Mouse (Mus musculus): ENCODE results near the gene Anln. TPM values are rescaled to one million over a fixed set of nuclear protein-coding genes. Genes with fewer than 3 reads are reported as not detected.

Anln gene
- polyA plus RNA-seq, 1 experiment from 2014 or later, result 40.9 TPM

GRCm38 (mm10) chr9:22424196-22424595 lies 35.2 kb upstream of the Anln start:
- no peak overlapping the region for H3K27ac ChIP-seq (ENCODE audit: low read depth, low read length)
- no peaks in the 10 kb centered on the region for H3K27me3 ChIP-seq (ENCODE audit: control insufficient read depth, insufficient read depth, low read length)
- no peak overlapping the region for H3K4me3 ChIP-seq (ENCODE audit: low read depth, low read length)
- H3K4me2 ChIP-seq, result no peak overlapping the region
- no peaks in the 10 kb centered on the region for H3K36me3 ChIP-seq (ENCODE audit: control insufficient read depth, insufficient read depth, low read length)
- 80% methylated on average over 10 of the region's 10 CpGs for WGBS
- ATAC-seq (ENCODE audit: low FRiP score), result no peak
- H3K4me1 ChIP-seq (ENCODE audit: control insufficient read depth, insufficient read depth, low read length), result peaks cover 3% of the 10 kb centered on the region; the same call in 1 of the 2 replicates
- no peak for DNase-seq (ENCODE audit: low spot score, missing footprints)
- H3K9ac ChIP-seq (ENCODE audit: low read length), result no peak overlapping the region
- H3K9me3 ChIP-seq (ENCODE audit: control insufficient read depth, low read length), result no peaks in the 10 kb centered on the region

GRCm38 (mm10) chr9:22423507-22423906 lies 34.5 kb upstream of the Anln start:
- no peak overlapping the region for H3K4me3 ChIP-seq (ENCODE audit: low read depth, low read length)
- ATAC-seq (ENCODE audit: low FRiP score) (no peak), DNase-seq (ENCODE audit: low spot score, missing footprints) (no peak)
- H3K27me3 ChIP-seq (ENCODE audit: control insufficient read depth, insufficient read depth, low read length), result no peaks in the 10 kb centered on the region
- H3K36me3 ChIP-seq (ENCODE audit: control insufficient read depth, insufficient read depth, low read length), result no peaks in the 10 kb centered on the region
- WGBS, result 78% methylated on average over 1 of the region's 1 CpGs
- H3K4me1 ChIP-seq (ENCODE audit: control insufficient read depth, insufficient read depth, low read length), result peaks cover 3% of the 10 kb centered on the region; the same call in 1 of the 2 replicates
- H3K9me3 ChIP-seq (ENCODE audit: control insufficient read depth, low read length), result no peaks in the 10 kb centered on the region
- no peak overlapping the region for H3K4me2 ChIP-seq
- H3K9ac ChIP-seq (ENCODE audit: low read length), result no peak overlapping the region
- H3K27ac ChIP-seq (ENCODE audit: low read depth, low read length), result no peak overlapping the region

- no peak for ATAC-seq (ENCODE audit: low FRiP score)
- H3K27ac ChIP-seq (ENCODE audit: low read depth, low read length), result no peak overlapping the region
- 82% methylated on average over 1 of the region's 1 CpGs for WGBS
- no peak overlapping the region for H3K4me2 ChIP-seq
- no peaks in the 10 kb centered on the region; the same call in 1 of the 2 replicates for H3K4me1 ChIP-seq (ENCODE audit: control insufficient read depth, insufficient read depth, low read length)
- H3K36me3 ChIP-seq (ENCODE audit: control insufficient read depth, insufficient read depth, low read length), result no peaks in the 10 kb centered on the region
- no peak overlapping the region for H3K9ac ChIP-seq (ENCODE audit: low read length)
- no peak for DNase-seq (ENCODE audit: low spot score, missing footprints)
- no peak overlapping the region for H3K4me3 ChIP-seq (ENCODE audit: low read depth, low read length)
- no peaks in the 10 kb centered on the region for H3K27me3 ChIP-seq (ENCODE audit: control insufficient read depth, insufficient read depth, low read length)
- H3K9me3 ChIP-seq (ENCODE audit: control insufficient read depth, low read length), result no peaks in the 10 kb centered on the region
These were observed 33.6 kb upstream of the Anln start for GRCm38 (mm10) chr9:22422559-22422958.

- no peak overlapping the region for H3K27ac ChIP-seq (ENCODE audit: low read depth, low read length)
- no peak overlapping the region for H3K4me3 ChIP-seq (ENCODE audit: low read depth, low read length)
- no peak overlapping the region for H3K9ac ChIP-seq (ENCODE audit: low read length)
- DNase-seq (ENCODE audit: low spot score, missing footprints), result no peak
- no peak for ATAC-seq (ENCODE audit: low FRiP score)
- no peaks in the 10 kb centered on the region for H3K36me3 ChIP-seq (ENCODE audit: control insufficient read depth, insufficient read depth, low read length)
- no peak overlapping the region for H3K4me2 ChIP-seq
- no peaks in the 10 kb centered on the region; the same call in 1 of the 2 replicates for H3K4me1 ChIP-seq (ENCODE audit: control insufficient read depth, insufficient read depth, low read length)
- 33% methylated on average over 7 of the region's 7 CpGs for WGBS
- no peaks in the 10 kb centered on the region for H3K27me3 ChIP-seq (ENCODE audit: control insufficient read depth, insufficient read depth, low read length)
- H3K9me3 ChIP-seq (ENCODE audit: control insufficient read depth, low read length), result no peaks in the 10 kb centered on the region
These were observed 31.5 kb upstream of the Anln start for GRCm38 (mm10) chr9:22420491-22420890.

- Histone ChIP-seq H3K36me3 (ENCODE audit: control insufficient read depth, insufficient read depth, low read length) (no peaks in the 10 kb centered on the region), H3K4me2 (no peak overlapping the region), H3K9me3 (ENCODE audit: control insufficient read depth, low read length) (no peaks in the 10 kb centered on the region), H3K4me3 (ENCODE audit: low read depth, low read length) (no peak overlapping the region), H3K27ac (ENCODE audit: low read depth, low read length) (no peak overlapping the region), H3K27me3 (ENCODE audit: control insufficient read depth, insufficient read depth, low read length) (no peaks in the 10 kb centered on the region), H3K9ac (ENCODE audit: low read length) (no peak overlapping the region), H3K4me1 (ENCODE audit: control insufficient read depth, insufficient read depth, low read length) (no peaks in the 10 kb centered on the region; the same call in 1 of the 2 replicates)
- ATAC-seq (ENCODE audit: low FRiP score) (no peak), DNase-seq (ENCODE audit: low spot score, missing footprints) (no peak)
- WGBS, result 82% methylated on average over 3 of the region's 3 CpGs
These were observed 30.9 kb upstream of the Anln start for GRCm38 (mm10) chr9:22419877-22420276.

- H3K27ac ChIP-seq (ENCODE audit: low read depth, low read length), result no peak overlapping the region
- WGBS, result 67% methylated on average over 6 of the region's 6 CpGs
- H3K27me3 ChIP-seq (ENCODE audit: control insufficient read depth, insufficient read depth, low read length), result no peaks in the 10 kb centered on the region
These were observed 28.6 kb upstream of the Anln start for GRCm38 (mm10) chr9:22417547-22417946.

GRCm38 (mm10) chr9:22416187-22416586 lies 27.2 kb upstream of the Anln start:
- WGBS, result 82% methylated on average over 3 of the region's 3 CpGs
- no peaks in the 10 kb centered on the region; the same call in 1 of the 2 replicates for H3K4me1 ChIP-seq (ENCODE audit: control insufficient read depth, insufficient read depth, low read length)
- no peaks in the 10 kb centered on the region for H3K36me3 ChIP-seq (ENCODE audit: control insufficient read depth, insufficient read depth, low read length)
- DNase-seq (ENCODE audit: low spot score, missing footprints) (no peak), ATAC-seq (ENCODE audit: low FRiP score) (no peak)
- H3K4me2 ChIP-seq, result no peak overlapping the region
- H3K4me3 ChIP-seq (ENCODE audit: low read depth, low read length), result no peak overlapping the region
- no peaks in the 10 kb centered on the region for H3K9me3 ChIP-seq (ENCODE audit: control insufficient read depth, low read length)
- H3K27me3 ChIP-seq (ENCODE audit: control insufficient read depth, insufficient read depth, low read length), result no peaks in the 10 kb centered on the region
- no peak overlapping the region for H3K9ac ChIP-seq (ENCODE audit: low read length)
- no peak overlapping the region for H3K27ac ChIP-seq (ENCODE audit: low read depth, low read length)

More at GRCm38 (mm10) chr9:22417547-22417946, 28.6 kb upstream of the Anln start:
- Histone ChIP-seq H3K36me3 (ENCODE audit: control insufficient read depth, insufficient read depth, low read length) (no peaks in the 10 kb centered on the region), H3K9me3 (ENCODE audit: control insufficient read depth, low read length) (no peaks in the 10 kb centered on the region), H3K4me3 (ENCODE audit: low read depth, low read length) (no peak overlapping the region), H3K4me2 (no peak overlapping the region), H3K4me1 (ENCODE audit: control insufficient read depth, insufficient read depth, low read length) (no peaks in the 10 kb centered on the region; the same call in 1 of the 2 replicates), H3K9ac (ENCODE audit: low read length) (no peak overlapping the region)
- DNase-seq (ENCODE audit: low spot score, missing footprints), result no peak
- no peak for ATAC-seq (ENCODE audit: low FRiP score)

- Histone ChIP-seq H3K4me3 (ENCODE audit: low read depth, low read length) (peak within 1 kb of the TSS; percentile 41), H3K36me3 (ENCODE audit: control insufficient read depth, insufficient read depth, low read length) (no peaks in the 10 kb centered on the region), H3K9me3 (ENCODE audit: control insufficient read depth, low read length) (no peaks in the 10 kb centered on the region), H3K4me2 (peak within 1 kb of the TSS; percentile 50), H3K4me1 (ENCODE audit: control insufficient read depth, insufficient read depth, low read length) (no peaks in the 10 kb centered on the region), H3K27ac (ENCODE audit: low read depth, low read length) (no peak within 1 kb of the TSS), H3K9ac (ENCODE audit: low read length) (peak within 1 kb of the TSS; percentile 58), H3K27me3 (ENCODE audit: control insufficient read depth, insufficient read depth, low read length) (no peaks in the 10 kb centered on the region)
- ATAC-seq (ENCODE audit: low FRiP score) (peak; percentile 99), DNase-seq (ENCODE audit: low spot score, missing footprints) (peak; percentile 99)
- WGBS, result under 1% methylated on average over 43 of the region's 43 CpGs
These were observed 22.2 kb upstream of the Anln start, which contains the start of gene 9530077C05Rik for GRCm38 (mm10) chr9:22411002-22411857. Gene 9530077C05Rik, plus strand, starts transcription at chr9:22411513.

- Histone ChIP-seq H3K27ac (ENCODE audit: low read depth, low read length) (no peak overlapping the region), H3K9me3 (ENCODE audit: control insufficient read depth, low read length) (no peaks in the 10 kb centered on the region), H3K27me3 (ENCODE audit: control insufficient read depth, insufficient read depth, low read length) (no peaks in the 10 kb centered on the region), H3K9ac (ENCODE audit: low read length) (no peak overlapping the region), H3K4me1 (ENCODE audit: control insufficient read depth, insufficient read depth, low read length) (no peaks in the 10 kb centered on the region), H3K4me2 (no peak overlapping the region), H3K4me3 (ENCODE audit: low read depth, low read length) (no peak overlapping the region), H3K36me3 (ENCODE audit: control insufficient read depth, insufficient read depth, low read length) (no peaks in the 10 kb centered on the region)
- WGBS, result 78% methylated on average over 7 of the region's 7 CpGs
- ATAC-seq (ENCODE audit: low FRiP score) (no peak), DNase-seq (ENCODE audit: low spot score, missing footprints) (no peak)
These were observed 20.5 kb upstream of the Anln start for GRCm38 (mm10) chr9:22409501-22409900.
